Mouse (Mus musculus) forebrain, embryonic 15.5 days (tissue): ENCODE data around the gene Stk39. TPM values are rescaled to one million over a fixed set of nuclear protein-coding genes. Genes with fewer than 3 reads are reported as not detected.

Experiments
- ATAC-seq: fragments of 200-750 bp; cut with Nextera tagmentation; replicated peaks from 2 replicates; pipeline ENCODE4 v1.8.0; 2017; ENCODE audit warnings: mild to moderate bottlenecking, moderate TSS enrichment, moderate library complexity
- H3K27ac ChIP-seq: fragments of 300-500 bp; sonication (generic); replicated peaks from 2 replicates; pipeline ENCODE4 v1.5.1; 2015; ENCODE audit warnings: mild to moderate bottlenecking, inconsistent platforms
- H3K27me3 ChIP-seq: fragments of 300-500 bp; sonication (generic); 2 replicates; pipeline ENCODE4 v1.6.1; 2015; ENCODE audit warnings: inconsistent platforms
- H3K36me3 ChIP-seq: fragments of 300-500 bp; sonication (generic); 2 replicates; pipeline ENCODE4 v1.6.1; 2015; ENCODE audit warnings: mild to moderate bottlenecking, inconsistent platforms
- H3K4me1 ChIP-seq: fragments of 300-500 bp; sonication (generic); 2 replicates; pipeline ENCODE4 v1.6.1; 2015; ENCODE audit warnings: inconsistent platforms
- H3K4me2 ChIP-seq: fragments of 300-500 bp; sonication (generic); replicated peaks from 2 replicates; pipeline ENCODE4 v1.6.1; 2015; ENCODE audit warnings: mild to moderate bottlenecking, inconsistent platforms
- H3K4me3 ChIP-seq: fragments of 300-500 bp; sonication (generic); 2 replicates; pipeline ENCODE4 v1.5.1; 2015; ENCODE audit warnings: mild to moderate bottlenecking, inconsistent platforms
- H3K9ac ChIP-seq: fragments of 300-500 bp; sonication (generic); replicated peaks from 2 replicates; pipeline ENCODE4 v1.6.1; 2015; ENCODE audit warnings: mild to moderate bottlenecking, inconsistent platforms
- H3K9me3 ChIP-seq: fragments of 300-500 bp; sonication (generic); 2 replicates; pipeline ENCODE4 v1.6.1; 2016; ENCODE audit warnings: inconsistent platforms
- WGBS: fragments of 180-500 bp; shearing (Covaris S2); methylation state at CpG from one replicate; pipeline ENCODE4 v1.1.7; 2015; ENCODE audit warnings: mixed read lengths; 5-methylcytosine and 5-hydroxymethylcytosine counted together
- polyA plus RNA-seq: library from polyadenylated mRNA; unstranded; fragments of >200 nt; fragmentation: Nextera tagmentation; extraction: Ambion mirVana; gene quantifications from 2 replicates; pipeline ENCODE4 v1.2.1, GENCODE M21; 2015

Stk39 gene
- polyA plus RNA-seq, 1 experiment from 2014 or later, result 22.5 TPM

DNA sequence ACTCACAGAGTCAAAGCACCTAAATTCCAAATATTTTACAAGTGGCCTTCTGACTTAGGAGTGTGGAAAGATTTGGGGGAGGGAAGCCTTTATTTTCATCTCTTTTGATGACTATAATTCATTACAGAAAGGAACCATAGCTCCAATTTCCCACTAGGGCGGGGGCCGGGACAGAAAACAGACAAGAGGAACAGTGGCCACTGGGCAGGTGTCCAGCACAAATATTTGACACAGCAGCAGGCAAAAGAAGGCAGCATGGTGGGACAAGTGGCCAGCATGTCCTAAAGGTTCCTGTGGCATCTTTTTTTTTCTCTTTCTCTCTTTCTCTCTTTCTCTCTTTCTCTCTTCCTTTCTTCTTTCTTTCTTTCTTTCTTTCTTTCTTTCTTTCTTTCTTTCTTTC is 154.6 kb downstream of the Stk39 start:
- Histone ChIP-seq H3K27me3 (no peaks in the 10 kb centered on the region), H3K4me3 (no peak overlapping the region), H3K27ac (no peak overlapping the region), H3K36me3 (no peaks in the 10 kb centered on the region), H3K4me2 (no peak overlapping the region), H3K9ac (no peak overlapping the region), H3K9me3 (no peaks in the 10 kb centered on the region), H3K4me1 (peaks cover 24% of the 10 kb centered on the region)
- WGBS, result 56% methylated on average over 2 of the region's 2 CpGs
- no peak for ATAC-seq

DNA sequence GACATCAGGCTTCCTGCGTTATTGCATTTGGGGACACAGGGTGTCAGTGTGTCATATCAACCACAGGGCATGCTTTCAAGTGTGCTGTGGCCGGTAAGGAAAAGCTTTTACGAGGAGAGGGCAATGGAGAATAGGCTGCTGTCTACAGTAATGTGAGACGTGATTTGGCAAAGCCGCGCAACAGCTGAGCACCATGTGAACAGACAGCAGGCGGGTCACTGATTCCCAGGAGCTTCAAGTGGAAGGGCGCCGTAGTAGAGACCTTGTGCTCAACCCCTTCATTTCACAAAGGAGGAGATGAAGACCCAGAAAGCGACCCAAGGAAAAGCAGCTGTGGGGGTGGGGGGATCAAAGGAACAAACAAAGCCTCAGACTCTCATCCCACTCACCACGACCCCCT is 156.8 kb downstream of the Stk39 start:
- Histone ChIP-seq H3K9me3 (no peaks in the 10 kb centered on the region), H3K4me1 (peaks cover 14% of the 10 kb centered on the region), H3K36me3 (no peaks in the 10 kb centered on the region), H3K4me2 (no peak overlapping the region), H3K9ac (no peak overlapping the region), H3K27ac (no peak overlapping the region), H3K27me3 (no peaks in the 10 kb centered on the region), H3K4me3 (no peak overlapping the region)
- WGBS, result 68% methylated on average over 11 of the region's 11 CpGs
- no peak for ATAC-seq

DNA sequence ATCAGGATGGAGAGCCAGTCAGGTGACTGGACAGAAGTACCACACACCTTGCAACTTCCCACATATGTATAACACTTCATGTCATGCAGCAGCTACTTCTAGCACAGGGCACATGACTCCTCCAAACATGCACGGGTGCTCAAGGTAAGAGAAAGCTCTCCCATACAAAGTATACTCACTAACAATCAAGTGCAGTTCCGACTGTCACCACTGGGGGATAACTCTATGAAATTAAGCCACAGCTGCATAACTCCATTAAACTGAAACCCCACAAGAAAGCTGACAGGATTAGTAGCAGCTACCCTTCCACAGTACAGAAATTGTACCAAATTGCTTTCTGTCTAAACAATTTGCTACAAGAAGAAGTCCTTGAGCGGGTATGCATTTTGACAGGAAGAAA is 161.9 kb downstream of the Stk39 start:
- no peak overlapping the region for H3K4me3 ChIP-seq
- no peaks in the 10 kb centered on the region for H3K9me3 ChIP-seq
- no peak overlapping the region for H3K27ac ChIP-seq
- H3K9ac ChIP-seq, result no peak overlapping the region
- H3K4me2 ChIP-seq, result no peak overlapping the region
- ATAC-seq, result no peak
- 91% methylated on average over 3 of the region's 3 CpGs for WGBS
- H3K36me3 ChIP-seq, result no peaks in the 10 kb centered on the region
- H3K4me1 ChIP-seq, result no peaks in the 10 kb centered on the region
- no peaks in the 10 kb centered on the region for H3K27me3 ChIP-seq

DNA sequence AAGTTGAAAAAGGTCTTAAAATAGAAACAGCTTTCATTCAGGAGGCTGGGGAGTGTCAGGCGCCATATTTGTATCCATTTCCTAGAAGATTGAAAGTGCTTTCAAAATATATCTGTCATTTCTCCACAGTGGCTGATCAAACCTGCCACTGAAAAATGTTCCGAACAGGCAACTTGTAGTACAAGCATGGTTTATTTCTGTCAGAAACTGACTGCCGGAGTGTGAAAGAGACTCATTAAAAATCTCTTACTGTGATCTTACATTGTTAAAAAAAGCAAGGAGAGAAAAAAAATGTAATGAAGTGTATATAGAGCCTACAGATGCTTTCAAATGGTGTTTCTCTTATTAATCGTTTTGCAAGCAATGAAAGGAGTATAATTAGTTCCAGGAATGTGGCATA is 165.5 kb downstream of the Stk39 start:
- H3K4me2 ChIP-seq, result no peak overlapping the region
- no peak overlapping the region for H3K27ac ChIP-seq
- ATAC-seq, result no peak
- no peak overlapping the region for H3K9ac ChIP-seq
- H3K4me3 ChIP-seq, result no peak overlapping the region
- peaks cover 10% of the 10 kb centered on the region; the same call in 1 of the 2 replicates for H3K4me1 ChIP-seq
- no peaks in the 10 kb centered on the region for H3K9me3 ChIP-seq
- H3K27me3 ChIP-seq, result no peaks in the 10 kb centered on the region
- no peaks in the 10 kb centered on the region for H3K36me3 ChIP-seq
- WGBS, result 44% methylated on average over 4 of the region's 4 CpGs

DNA sequence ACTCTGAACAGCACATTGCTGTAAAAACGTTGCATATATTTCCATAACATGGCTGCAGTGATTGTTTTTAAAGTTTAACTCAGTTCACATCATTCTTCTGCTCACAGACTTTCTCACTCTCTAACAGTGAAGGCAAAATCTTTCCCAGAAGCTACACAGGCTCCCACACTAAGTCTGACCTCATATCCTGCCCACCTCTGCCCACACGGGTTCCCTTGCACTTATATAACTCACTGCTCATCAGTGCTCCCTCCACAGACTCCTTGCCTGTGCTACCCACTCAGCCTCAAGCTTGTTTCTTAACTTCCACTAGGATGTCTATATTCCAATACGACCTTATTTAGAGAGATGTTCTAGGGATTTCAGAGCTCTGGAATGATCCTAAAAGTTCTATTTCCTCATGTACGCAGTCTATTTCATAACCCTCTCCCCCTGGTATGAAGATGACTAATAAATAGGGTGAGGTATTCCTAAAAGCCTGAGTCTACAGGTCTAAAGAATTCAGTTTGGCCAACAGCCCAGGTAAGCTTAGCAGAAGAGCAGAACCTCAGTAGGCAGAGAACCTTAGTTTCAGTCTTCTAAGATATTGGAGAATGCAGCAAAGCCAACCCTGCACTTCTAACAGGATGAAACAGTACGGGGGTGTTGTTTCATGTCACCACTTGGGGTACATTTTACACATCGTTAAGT is 167.2 kb downstream of the Stk39 start:
- Histone ChIP-seq H3K4me2 (no peak overlapping the region), H3K27ac (no peak overlapping the region), H3K9me3 (no peaks in the 10 kb centered on the region), H3K4me3 (no peak overlapping the region), H3K27me3 (no peaks in the 10 kb centered on the region), H3K36me3 (no peaks in the 10 kb centered on the region), H3K4me1 (peaks cover 12% of the 10 kb centered on the region; the same call in 1 of the 2 replicates), H3K9ac (no peak overlapping the region)
- 91% methylated on average over 6 of the region's 6 CpGs for WGBS
- ATAC-seq, result no peak

DNA sequence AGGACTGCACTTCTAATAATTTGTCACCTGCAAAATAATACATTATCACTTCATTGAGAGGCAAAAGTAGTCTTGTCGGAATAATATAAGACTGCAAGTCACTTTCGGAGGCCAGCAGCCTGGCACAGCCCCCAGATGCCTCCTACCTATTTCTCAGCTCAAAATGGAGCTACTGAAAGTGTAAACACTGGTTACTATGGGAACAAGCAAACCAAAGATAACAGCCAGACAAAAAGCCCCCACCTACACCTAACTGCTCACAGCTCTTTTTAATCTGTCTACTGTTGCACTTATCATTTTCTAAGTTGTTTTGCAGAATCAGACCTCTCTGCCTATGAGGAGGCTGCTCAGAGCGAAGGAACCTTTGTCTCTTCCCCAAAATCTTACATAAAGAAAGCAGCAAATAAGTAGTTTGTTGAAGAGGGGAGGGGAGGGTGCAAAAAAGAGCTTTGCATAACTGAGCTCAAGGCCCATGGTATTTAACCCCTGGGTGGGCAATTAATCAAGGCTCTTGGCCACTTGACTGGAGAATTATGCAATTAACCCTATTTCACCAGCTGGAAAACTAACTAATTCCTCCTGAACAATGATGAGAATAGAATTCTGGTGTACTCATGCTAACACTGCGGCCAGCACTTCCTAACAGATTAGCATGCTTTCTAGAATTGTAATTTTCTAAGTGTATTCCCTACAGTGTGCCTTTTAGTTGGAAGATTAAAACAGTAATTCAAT is 170.1 kb downstream of the Stk39 start:
- H3K27ac ChIP-seq, result no peak overlapping the region
- peak; percentile 73 for ATAC-seq
- H3K9ac ChIP-seq, result no peak overlapping the region
- H3K9me3 ChIP-seq, result no peaks in the 10 kb centered on the region
- H3K27me3 ChIP-seq, result no peaks in the 10 kb centered on the region
- H3K4me3 ChIP-seq, result no peak overlapping the region
- H3K36me3 ChIP-seq, result no peaks in the 10 kb centered on the region; the same call in 1 of the 2 replicates
- H3K4me2 ChIP-seq, result no peak overlapping the region
- 16% methylated on average over 4 of the region's 4 CpGs for WGBS
- peaks cover 12% of the 10 kb centered on the region; the same call in 1 of the 2 replicates for H3K4me1 ChIP-seq

DNA sequence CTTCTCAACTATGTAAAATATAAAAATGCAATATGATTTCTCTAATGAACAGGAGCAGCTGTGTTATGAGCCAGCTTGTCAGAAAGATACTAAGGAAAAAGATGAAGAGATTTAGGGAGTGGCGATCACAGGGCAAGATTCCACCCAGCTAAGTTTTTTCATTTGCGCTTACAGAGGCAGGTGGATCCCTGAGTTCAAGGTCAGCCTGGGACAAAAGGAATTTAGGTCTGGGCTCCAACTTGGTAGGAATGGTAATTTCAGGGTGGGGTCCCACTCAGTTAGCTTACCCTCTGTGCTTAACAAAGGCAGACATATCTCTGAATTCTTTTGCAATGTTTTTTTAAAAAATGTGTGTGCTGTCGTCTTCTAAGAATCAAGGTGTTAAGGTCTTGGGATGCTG is 173.7 kb downstream of the Stk39 start:
- no peak overlapping the region for H3K4me2 ChIP-seq
- H3K27ac ChIP-seq, result no peak overlapping the region
- H3K9ac ChIP-seq, result no peak overlapping the region
- no peak for ATAC-seq
- no peaks in the 10 kb centered on the region for H3K9me3 ChIP-seq
- no peak overlapping the region for H3K4me3 ChIP-seq
- no peaks in the 10 kb centered on the region for H3K27me3 ChIP-seq
- 94% methylated on average over 3 of the region's 3 CpGs for WGBS
- no peaks in the 10 kb centered on the region; the same call in 1 of the 2 replicates for H3K36me3 ChIP-seq
- H3K4me1 ChIP-seq, result peaks cover 12% of the 10 kb centered on the region; the same call in 1 of the 2 replicates

DNA sequence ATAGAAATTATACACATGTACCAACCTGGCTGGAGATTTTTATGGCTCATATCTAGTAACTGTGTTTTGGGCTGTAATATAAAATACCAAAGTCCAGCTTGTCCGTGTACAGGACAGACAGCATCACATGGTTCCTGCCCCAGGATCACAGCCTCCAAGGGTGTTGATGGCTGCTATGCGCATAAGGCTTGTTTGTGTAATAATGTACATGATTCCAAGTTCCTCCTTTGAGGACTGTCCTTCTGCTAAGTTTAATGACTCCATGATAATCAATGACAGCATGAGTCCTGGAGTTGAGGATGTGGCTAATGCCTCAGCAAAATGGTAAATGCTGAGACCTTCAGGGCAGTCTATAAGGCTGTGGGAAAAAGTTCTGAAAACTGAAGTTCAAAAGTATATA is 174.1 kb downstream of the Stk39 start:
- peaks cover 12% of the 10 kb centered on the region; the same call in 1 of the 2 replicates for H3K4me1 ChIP-seq
- no peak overlapping the region for H3K27ac ChIP-seq
- no peaks in the 10 kb centered on the region; the same call in 1 of the 2 replicates for H3K36me3 ChIP-seq
- WGBS, result 98% methylated on average over 2 of the region's 2 CpGs
- H3K27me3 ChIP-seq, result no peaks in the 10 kb centered on the region
- no peak for ATAC-seq
- H3K4me3 ChIP-seq, result no peak overlapping the region
- no peak overlapping the region for H3K9ac ChIP-seq
- H3K4me2 ChIP-seq, result no peak overlapping the region
- H3K9me3 ChIP-seq, result no peaks in the 10 kb centered on the region

DNA sequence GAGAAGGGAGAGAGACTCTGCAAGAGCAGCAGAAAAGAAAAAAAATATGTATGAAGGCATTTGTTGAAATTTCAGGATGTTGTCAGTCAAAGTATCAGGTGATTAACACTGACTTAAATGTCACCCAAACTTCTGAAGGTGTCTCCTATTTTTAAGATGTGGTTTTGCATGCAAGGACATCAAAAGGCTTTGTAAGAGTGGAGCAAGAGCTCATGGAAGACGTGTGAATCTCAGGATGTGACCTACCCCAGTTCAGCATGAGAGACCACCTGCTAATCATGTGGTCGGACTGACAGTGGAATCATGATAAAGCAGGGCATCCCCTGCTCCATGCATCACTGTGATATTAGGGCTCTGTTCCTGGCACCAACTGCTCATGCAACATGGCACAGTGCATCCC is 175.3 kb downstream of the Stk39 start:
- ATAC-seq, result no peak
- 86% methylated on average over 2 of the region's 2 CpGs for WGBS

DNA sequence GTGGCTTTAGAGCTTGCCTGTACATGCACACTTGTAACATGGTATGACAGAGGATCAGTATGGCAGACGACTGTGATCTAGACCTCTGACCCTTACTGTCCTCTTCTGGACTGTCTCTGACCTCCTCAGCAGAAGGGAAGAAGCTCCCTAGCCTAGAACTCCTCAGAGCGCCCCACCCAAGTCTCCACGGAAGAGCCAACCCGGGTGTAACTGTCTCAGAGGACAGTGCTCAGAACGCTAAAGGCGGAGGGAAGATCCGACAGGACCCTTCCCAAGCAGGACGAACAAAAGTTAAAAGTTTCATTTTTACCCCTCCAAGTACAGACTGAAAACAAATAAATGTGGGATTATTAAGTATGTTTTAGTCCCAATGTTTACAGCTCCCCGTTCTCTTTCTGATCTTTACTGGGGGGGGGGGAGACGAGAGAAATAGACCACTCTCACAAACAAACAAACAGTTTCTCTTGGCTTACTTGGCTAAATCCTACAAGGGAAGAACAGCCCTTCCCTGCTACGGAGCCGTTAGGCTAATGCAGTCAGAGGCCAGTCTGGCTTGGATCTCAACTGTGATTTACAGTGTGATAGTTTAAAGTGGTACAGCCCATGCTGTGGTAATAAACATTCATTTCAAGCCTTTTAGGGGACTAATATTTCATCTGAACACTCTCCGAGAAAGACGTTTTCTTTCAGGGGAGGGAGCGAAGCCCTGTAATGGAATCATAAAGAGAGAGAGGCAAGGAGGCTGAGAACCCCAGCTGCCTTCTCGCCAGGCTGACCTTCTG is 179.3 kb downstream of the Stk39 start:
- no peak overlapping the region for H3K4me3 ChIP-seq
- H3K4me2 ChIP-seq, result no peak overlapping the region
- H3K36me3 ChIP-seq, result no peaks in the 10 kb centered on the region
- H3K27me3 ChIP-seq, result no peaks in the 10 kb centered on the region
- ATAC-seq, result no peak
- WGBS, result 87% methylated on average over 16 of the region's 16 CpGs
- H3K27ac ChIP-seq, result no peak overlapping the region
- H3K4me1 ChIP-seq, result no peaks in the 10 kb centered on the region
- no peak overlapping the region for H3K9ac ChIP-seq
- no peaks in the 10 kb centered on the region for H3K9me3 ChIP-seq

More for the DNA sequence above, 175.3 kb downstream of the Stk39 start:
- H3K4me2 ChIP-seq, result no peak overlapping the region
- no peaks in the 10 kb centered on the region for H3K27me3 ChIP-seq
- no peak overlapping the region for H3K9ac ChIP-seq
- H3K36me3 ChIP-seq, result no peaks in the 10 kb centered on the region; the same call in 1 of the 2 replicates
- H3K9me3 ChIP-seq, result no peaks in the 10 kb centered on the region
- peaks cover 5% of the 10 kb centered on the region; the same call in 1 of the 2 replicates for H3K4me1 ChIP-seq
- H3K27ac ChIP-seq, result no peak overlapping the region
- no peak overlapping the region for H3K4me3 ChIP-seq

DNA sequence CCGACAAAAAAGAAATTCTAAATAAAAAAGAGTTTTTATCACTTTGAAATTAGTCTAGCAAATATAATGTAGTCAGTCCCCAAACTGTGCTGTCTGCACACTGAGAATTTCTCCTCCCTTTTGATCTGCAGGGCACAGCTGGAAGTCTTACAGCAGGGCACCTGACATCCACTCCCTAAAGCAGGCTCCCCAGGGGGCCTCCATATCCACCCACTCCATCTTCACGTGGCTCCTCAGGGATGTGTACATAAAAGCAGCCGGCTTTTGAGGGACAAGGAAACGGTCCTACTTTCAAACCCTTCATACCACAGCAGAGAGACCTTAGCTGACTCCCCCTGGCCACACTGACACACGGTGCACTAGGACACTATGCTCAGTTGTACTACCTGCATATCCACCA is 180.2 kb downstream of the Stk39 start:
- WGBS, result 53% methylated on average over 5 of the region's 5 CpGs
- no peaks in the 10 kb centered on the region for H3K27me3 ChIP-seq
- H3K9ac ChIP-seq, result no peak overlapping the region
- no peak overlapping the region for H3K4me3 ChIP-seq
- H3K4me2 ChIP-seq, result no peak overlapping the region
- H3K36me3 ChIP-seq, result no peaks in the 10 kb centered on the region
- H3K4me1 ChIP-seq, result no peaks in the 10 kb centered on the region
- no peak overlapping the region for H3K27ac ChIP-seq
- no peak for ATAC-seq
- no peaks in the 10 kb centered on the region for H3K9me3 ChIP-seq

DNA sequence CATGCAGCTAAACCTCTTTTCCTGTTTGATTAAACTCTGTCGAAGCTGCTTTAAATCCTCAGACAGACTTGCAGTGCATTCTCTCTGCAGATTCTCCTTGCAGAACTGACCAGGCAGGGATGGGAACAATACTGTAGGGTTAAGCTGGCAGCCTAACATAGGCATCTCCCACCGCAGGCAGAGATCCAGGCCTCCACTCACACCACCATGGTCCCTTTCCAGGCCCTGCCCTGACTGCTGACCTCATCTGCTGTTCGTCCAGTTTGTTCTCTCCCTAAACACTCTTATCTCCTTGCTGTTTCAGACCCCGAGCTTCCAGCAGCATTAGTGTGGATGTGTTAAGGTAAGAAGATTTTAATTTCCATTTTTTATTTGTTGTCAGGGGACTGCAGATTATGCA is 182.1 kb downstream of the Stk39 start:
- Histone ChIP-seq H3K4me2 (no peak overlapping the region), H3K4me1 (no peaks in the 10 kb centered on the region), H3K9ac (no peak overlapping the region), H3K9me3 (no peaks in the 10 kb centered on the region), H3K36me3 (no peaks in the 10 kb centered on the region), H3K27me3 (no peaks in the 10 kb centered on the region), H3K27ac (no peak overlapping the region), H3K4me3 (no peak overlapping the region)
- no peak for ATAC-seq
- 51% methylated on average over 4 of the region's 4 CpGs for WGBS
